Mouse (Mus musculus) neural tube, embryonic 13.5 days (tissue): Measurements from ENCODE around the gene Serpina1f. TPM values are rescaled to one million over a fixed set of nuclear protein-coding genes. Genes with fewer than 3 reads are reported as not detected.
"Not testable (repeated sequence)": the region's sequence is repeated elsewhere in the genome, so short reads cannot be mapped to it uniquely, and the experiment has no call there.

ENCODE experiments used
- ATAC-seq: fragments of 200-750 bp; cut with Nextera tagmentation; 2 replicates; pipeline ENCODE4 v1.8.0; 2017; ENCODE audit warnings: low read depth, mild to moderate bottlenecking, moderate TSS enrichment, moderate library complexity
- H3K27ac ChIP-seq: fragments of 300-500 bp; sonication (generic); replicated peaks from 2 replicates; pipeline ENCODE4 v1.5.1; 2015; ENCODE audit warnings: moderate library complexity, mild to moderate bottlenecking, inconsistent platforms
- H3K27me3 ChIP-seq: fragments of 300-500 bp; sonication (generic); 2 replicates; pipeline ENCODE4 v1.6.1; 2015; ENCODE audit warnings: mild to moderate bottlenecking, inconsistent platforms
- H3K36me3 ChIP-seq: fragments of 300-500 bp; sonication (generic); 2 replicates; pipeline ENCODE4 v1.6.1; 2015; ENCODE audit warnings: mild to moderate bottlenecking, inconsistent platforms
- H3K4me1 ChIP-seq: fragments of 300-500 bp; sonication (generic); replicated peaks from 2 replicates; pipeline ENCODE4 v1.6.1; 2015; ENCODE audit warnings: inconsistent platforms
- H3K4me2 ChIP-seq: fragments of 300-500 bp; sonication (generic); 2 replicates; pipeline ENCODE4 v1.6.1; 2015; ENCODE audit warnings: inconsistent platforms, mild to moderate bottlenecking, moderate library complexity
- H3K4me3 ChIP-seq: fragments of 300-500 bp; sonication (generic); 2 replicates; pipeline ENCODE4 v1.5.1; 2015; ENCODE audit warnings: mild to moderate bottlenecking, inconsistent platforms
- H3K9ac ChIP-seq: fragments of 300-500 bp; sonication (generic); 2 replicates; pipeline ENCODE4 v1.6.1; 2015; ENCODE audit warnings: moderate library complexity, mild to moderate bottlenecking, inconsistent platforms
- H3K9me3 ChIP-seq: fragments of 300-500 bp; sonication (generic); 2 replicates; pipeline ENCODE4 v1.6.1; 2016; ENCODE audit warnings: inconsistent platforms
- WGBS: fragments of 180-500 bp; shearing (Covaris S2); methylation state at CpG from one replicate; pipeline ENCODE4 v1.1.7; 2015; 5-methylcytosine and 5-hydroxymethylcytosine counted together
- polyA plus RNA-seq: library from polyadenylated mRNA; unstranded; fragments of >200 nt; fragmentation: Nextera tagmentation; extraction: Ambion mirVana; gene quantifications from 2 replicates; pipeline ENCODE4 v1.2.1, GENCODE M21; 2015

The Serpina1f gene
- polyA plus RNA-seq, 1 experiment from 2014 or later = not detected

DNA sequence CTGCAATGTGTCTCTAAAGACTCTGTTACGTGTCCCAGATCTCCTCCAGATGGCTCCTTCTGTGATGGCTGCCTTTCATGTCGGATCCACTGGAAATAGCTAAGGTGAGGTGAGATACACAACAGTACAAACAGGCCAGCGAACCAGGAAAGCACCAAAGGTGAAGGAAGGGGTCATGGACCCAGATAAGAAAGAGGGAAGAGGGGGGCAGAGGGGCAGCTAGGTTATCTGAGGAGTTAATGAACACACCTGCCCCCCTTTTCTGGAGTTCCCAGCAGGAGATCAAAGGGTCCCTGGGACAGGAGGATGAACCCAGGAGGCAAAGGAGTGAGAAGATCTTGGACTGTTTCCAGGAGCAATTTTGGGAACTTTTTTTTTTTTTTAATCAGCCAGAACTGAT lies 9.9 kb downstream of the Serpina1f start:
- Histone ChIP-seq H3K4me3 (no peak overlapping the region), H3K27ac (no peak overlapping the region), H3K9me3 (no peaks in the 10 kb centered on the region), H3K4me2 (no peak overlapping the region), H3K9ac (no peak overlapping the region), H3K36me3 (no peaks in the 10 kb centered on the region), H3K4me1 (no peaks in the 10 kb centered on the region), H3K27me3 (no peaks in the 10 kb centered on the region)
- no peak for ATAC-seq
- WGBS = 86% methylated on average over 3 of the region's 3 CpGs

DNA sequence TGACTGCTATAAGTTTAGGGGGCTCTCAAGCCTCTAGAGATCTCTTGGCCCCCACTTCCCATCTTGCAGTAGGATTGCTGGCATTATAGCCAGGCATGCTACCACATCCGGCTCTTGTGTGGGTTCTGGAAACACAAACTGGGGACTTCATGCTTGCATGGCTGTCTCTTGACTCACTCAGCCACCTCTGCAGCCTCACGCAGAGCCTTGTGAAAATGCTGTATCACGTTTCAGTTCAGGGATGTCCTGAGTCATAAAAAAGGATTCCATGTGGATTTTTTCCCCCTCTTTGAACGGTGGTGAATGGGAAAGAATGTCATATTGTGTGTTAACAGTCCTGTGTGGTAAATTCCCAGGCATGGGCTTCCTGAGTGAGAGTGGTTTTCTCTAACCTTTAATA lies 11.6 kb downstream of the Serpina1f start:
- 63% methylated on average over 4 of the region's 4 CpGs for WGBS
- Histone ChIP-seq H3K9me3 (no peaks in the 10 kb centered on the region), H3K36me3 (no peaks in the 10 kb centered on the region), H3K9ac (no peak overlapping the region), H3K4me3 (no peak overlapping the region), H3K4me2 (no peak overlapping the region), H3K27me3 (no peaks in the 10 kb centered on the region), H3K27ac (no peak overlapping the region), H3K4me1 (no peaks in the 10 kb centered on the region)
- ATAC-seq = no peak

DNA sequence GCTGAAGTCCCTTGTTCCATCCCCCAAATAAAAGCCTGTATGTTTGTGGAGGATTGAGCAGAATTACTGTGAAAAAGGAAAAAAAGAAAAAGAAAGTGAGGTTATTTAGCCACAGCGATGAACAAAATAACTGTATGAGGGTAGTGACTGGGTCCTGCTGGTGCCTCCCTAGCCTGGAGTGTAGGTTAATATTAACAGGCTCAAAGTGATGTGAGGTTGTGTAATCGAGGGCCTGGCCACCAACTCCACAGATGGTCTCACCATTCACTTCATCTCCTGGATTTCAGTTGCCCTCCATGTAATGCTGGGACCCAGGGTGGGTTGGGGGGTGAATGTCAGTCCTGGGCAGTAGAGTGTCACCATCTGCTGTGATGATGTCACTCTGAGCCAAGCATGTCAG lies 13.6 kb downstream of the Serpina1f start:
- no peak for ATAC-seq
- H3K9me3 ChIP-seq = no peaks in the 10 kb centered on the region
- H3K36me3 ChIP-seq = no peaks in the 10 kb centered on the region
- no peak overlapping the region for H3K4me2 ChIP-seq
- no peaks in the 10 kb centered on the region for H3K4me1 ChIP-seq
- H3K4me3 ChIP-seq = no peak overlapping the region
- 69% methylated on average over 2 of the region's 2 CpGs for WGBS
- H3K9ac ChIP-seq = no peak overlapping the region
- H3K27ac ChIP-seq = no peak overlapping the region
- H3K27me3 ChIP-seq = no peaks in the 10 kb centered on the region

DNA sequence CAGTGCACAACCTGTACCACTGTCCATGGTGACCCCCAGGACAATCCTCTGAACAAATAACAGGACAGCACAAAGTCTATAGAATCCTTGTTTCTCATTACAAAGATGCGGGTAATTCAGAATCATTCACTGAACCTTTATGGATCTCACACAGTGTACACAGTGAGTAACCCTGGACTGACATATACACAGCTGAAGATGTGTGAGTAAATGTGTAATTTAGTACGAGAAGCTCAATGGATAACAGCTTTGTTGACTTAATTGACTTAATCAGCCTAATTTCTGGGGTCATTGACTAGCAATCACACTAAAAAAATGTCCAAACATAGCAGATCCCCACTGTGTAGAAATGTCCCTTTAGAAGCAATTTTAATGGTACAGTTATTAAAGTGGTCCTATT lies 14.2 kb downstream of the Serpina1f start:
- Histone ChIP-seq H3K9me3 (no peaks in the 10 kb centered on the region), H3K27ac (no peak overlapping the region), H3K4me2 (no peak overlapping the region), H3K4me3 (no peak overlapping the region), H3K4me1 (no peaks in the 10 kb centered on the region), H3K27me3 (no peaks in the 10 kb centered on the region), H3K9ac (no peak overlapping the region), H3K36me3 (no peaks in the 10 kb centered on the region)
- WGBS = 79% methylated on average over 2 of the region's 2 CpGs
- no peak for ATAC-seq

DNA sequence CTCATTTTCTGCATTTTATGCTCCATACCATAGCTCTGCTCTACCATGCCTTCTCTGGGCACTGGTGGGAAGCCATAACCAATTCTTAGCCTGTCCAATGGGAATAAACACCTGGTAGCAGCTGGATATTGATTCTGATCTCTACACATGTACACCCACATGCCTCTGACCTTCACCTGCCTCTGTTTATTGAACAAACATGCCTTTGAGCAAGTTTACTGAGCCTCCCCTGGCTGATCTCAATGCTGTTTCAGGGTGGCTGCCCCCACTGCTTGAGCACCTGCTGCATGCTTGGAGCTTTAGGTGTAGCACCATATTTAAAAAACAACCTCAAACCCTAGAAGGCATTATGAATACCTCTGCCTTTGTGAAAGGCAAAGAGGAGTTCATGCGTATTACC lies 15.5 kb downstream of the Serpina1f start:
- H3K36me3 ChIP-seq, H3K9me3 ChIP-seq, ATAC-seq, H3K9ac ChIP-seq, H3K4me2 ChIP-seq, H3K27me3 ChIP-seq, H3K27ac ChIP-seq, H3K4me3 ChIP-seq, H3K4me1 ChIP-seq: not testable (repeated sequence)
- WGBS = 92% methylated on average over 1 of the region's 1 CpGs

DNA sequence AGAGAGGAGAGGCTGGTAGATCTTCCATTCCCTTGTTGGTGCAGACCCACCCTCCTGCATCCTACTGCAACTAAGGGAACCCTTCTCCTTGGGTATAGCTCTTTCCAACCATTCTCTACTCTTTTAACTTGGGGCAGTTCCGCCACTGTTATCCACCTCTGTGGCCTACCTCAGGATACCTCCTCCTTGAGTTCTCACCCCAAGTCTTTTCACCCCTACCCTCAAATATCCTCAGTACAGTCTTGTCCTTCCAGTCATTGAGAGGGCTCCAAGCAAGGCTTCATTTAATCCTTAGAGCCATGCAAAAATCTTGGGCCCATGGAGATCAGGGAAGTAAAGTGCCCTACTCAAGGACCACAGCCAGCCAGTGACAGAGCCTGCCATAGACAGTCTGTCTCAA lies 19.3 kb downstream of the Serpina1f start, which contains the start of gene Serpina16:
Serpina16 (minus strand) TSS at position 101 of the 400 bp plus-strand sequence.
- no peak for ATAC-seq
- no peak within 1 kb of the TSS for H3K9ac ChIP-seq
- H3K4me3 ChIP-seq = no peak within 1 kb of the TSS
- H3K9me3 ChIP-seq = no peaks in the 10 kb centered on the region
- no peak within 1 kb of the TSS for H3K27ac ChIP-seq
- H3K4me1 ChIP-seq = no peaks in the 10 kb centered on the region
- H3K27me3 ChIP-seq = no peaks in the 10 kb centered on the region
- H3K4me2 ChIP-seq = no peak within 1 kb of the TSS
- 79% methylated on average over 1 of the region's 1 CpGs for WGBS
- H3K36me3 ChIP-seq = no peaks in the 10 kb centered on the region

DNA sequence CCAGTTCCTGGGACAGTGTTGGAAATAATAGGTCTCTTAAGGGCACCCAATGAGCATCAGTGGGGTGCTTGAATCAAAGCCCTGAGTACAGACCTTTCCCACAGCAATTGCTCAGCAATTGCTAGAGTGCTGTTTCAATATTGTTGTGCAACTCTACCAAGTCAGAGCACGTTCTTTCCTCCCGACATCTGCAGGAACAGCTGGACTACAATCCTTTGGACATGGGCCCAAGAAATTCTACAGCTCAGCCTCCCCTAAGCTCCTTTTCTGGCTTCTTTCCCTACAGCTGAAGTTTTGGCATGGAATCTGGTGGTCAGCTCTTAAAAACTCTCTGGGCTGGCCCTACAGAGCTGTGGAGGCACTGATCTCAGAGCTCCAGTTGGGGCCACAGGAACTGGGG lies 22.1 kb downstream of the Serpina1f start:
- WGBS = 78% methylated on average over 2 of the region's 2 CpGs
- Histone ChIP-seq H3K27me3 (no peaks in the 10 kb centered on the region), H3K9me3 (no peaks in the 10 kb centered on the region), H3K4me1 (no peaks in the 10 kb centered on the region), H3K36me3 (no peaks in the 10 kb centered on the region), H3K4me2 (no peak overlapping the region), H3K4me3 (no peak overlapping the region), H3K27ac (no peak overlapping the region), H3K9ac (no peak overlapping the region)
- ATAC-seq = no peak

DNA sequence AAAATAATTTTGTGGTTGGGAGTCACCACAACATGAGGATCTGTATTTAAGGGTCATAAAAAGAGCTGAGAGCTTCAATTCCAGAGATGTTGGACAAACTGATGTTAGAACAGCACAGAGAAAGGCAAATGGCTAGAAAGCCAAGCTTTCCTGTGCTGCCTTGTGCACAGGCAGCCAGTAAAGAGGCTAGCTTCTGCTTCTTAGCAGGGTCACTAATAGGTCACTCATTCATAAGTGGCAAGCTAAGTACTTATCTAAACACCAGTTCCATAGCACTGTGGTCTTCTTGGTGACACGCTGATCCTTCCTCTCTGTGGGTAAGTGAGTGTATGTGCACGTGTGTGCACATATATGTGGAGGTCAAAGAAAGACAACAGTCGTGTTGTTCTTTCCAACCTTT lies 23.8 kb downstream of the Serpina1f start:
- H3K36me3 ChIP-seq = no peaks in the 10 kb centered on the region
- no peaks in the 10 kb centered on the region for H3K9me3 ChIP-seq
- H3K4me1 ChIP-seq = no peaks in the 10 kb centered on the region
- H3K9ac ChIP-seq = no peak overlapping the region
- H3K4me2 ChIP-seq = no peak overlapping the region
- no peaks in the 10 kb centered on the region for H3K27me3 ChIP-seq
- H3K27ac ChIP-seq = no peak overlapping the region
- ATAC-seq = no peak
- no peak overlapping the region for H3K4me3 ChIP-seq
- WGBS = 82% methylated on average over 3 of the region's 3 CpGs

DNA sequence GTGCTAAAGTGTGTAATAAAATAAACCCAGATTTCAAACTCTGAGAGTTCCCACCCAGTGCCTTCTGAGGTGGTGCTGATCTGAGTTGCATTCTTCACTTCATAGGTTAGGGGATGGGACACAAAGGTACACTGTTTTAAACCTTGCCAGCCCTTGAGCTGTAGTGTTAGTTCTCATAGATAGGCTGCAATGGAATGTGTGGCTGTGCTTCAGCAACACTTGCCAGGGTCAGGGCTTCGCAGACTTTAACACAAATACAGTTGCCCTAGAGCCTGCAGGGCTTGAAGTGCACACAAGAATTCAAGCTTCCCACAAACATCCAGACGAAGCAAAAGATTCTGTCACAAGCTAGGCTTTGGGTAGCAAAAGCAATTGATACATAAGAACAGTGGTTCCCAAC lies 24.4 kb downstream of the Serpina1f start:
- ATAC-seq = no peak
- no peaks in the 10 kb centered on the region for H3K27me3 ChIP-seq
- no peak overlapping the region for H3K27ac ChIP-seq
- no peak overlapping the region for H3K9ac ChIP-seq
- H3K4me3 ChIP-seq = no peak overlapping the region
- no peaks in the 10 kb centered on the region for H3K36me3 ChIP-seq
- H3K9me3 ChIP-seq = no peaks in the 10 kb centered on the region
- H3K4me1 ChIP-seq = no peaks in the 10 kb centered on the region
- WGBS = 85% methylated on average over 2 of the region's 2 CpGs
- H3K4me2 ChIP-seq = no peak overlapping the region

DNA sequence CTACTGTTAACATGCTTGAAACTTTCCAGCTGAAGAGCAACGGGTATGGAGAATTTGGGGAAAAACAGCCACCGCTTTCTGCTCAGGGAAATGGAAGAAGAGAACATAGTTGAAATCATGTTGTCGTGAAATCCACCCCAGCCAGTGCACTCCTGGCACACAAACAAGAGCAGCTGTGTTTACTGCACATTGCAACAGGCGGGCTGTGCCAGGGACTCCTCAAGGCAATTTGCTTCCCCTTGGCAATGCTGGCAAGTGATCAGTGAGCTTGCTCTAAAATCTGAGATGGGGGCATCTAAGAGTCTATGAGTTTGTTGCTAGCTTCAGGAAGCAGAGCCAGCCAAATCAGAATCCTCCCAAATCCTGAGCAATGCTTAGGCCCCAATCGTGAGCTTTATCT lies 25.0 kb downstream of the Serpina1f start:
- no peaks in the 10 kb centered on the region for H3K4me1 ChIP-seq
- H3K4me2 ChIP-seq = no peak overlapping the region
- H3K27me3 ChIP-seq = no peaks in the 10 kb centered on the region
- no peaks in the 10 kb centered on the region for H3K36me3 ChIP-seq
- H3K9ac ChIP-seq = no peak overlapping the region
- H3K9me3 ChIP-seq = no peaks in the 10 kb centered on the region
- no peak overlapping the region for H3K27ac ChIP-seq
- ATAC-seq = no peak
- no peak overlapping the region for H3K4me3 ChIP-seq
- 86% methylated on average over 5 of the region's 5 CpGs for WGBS

DNA sequence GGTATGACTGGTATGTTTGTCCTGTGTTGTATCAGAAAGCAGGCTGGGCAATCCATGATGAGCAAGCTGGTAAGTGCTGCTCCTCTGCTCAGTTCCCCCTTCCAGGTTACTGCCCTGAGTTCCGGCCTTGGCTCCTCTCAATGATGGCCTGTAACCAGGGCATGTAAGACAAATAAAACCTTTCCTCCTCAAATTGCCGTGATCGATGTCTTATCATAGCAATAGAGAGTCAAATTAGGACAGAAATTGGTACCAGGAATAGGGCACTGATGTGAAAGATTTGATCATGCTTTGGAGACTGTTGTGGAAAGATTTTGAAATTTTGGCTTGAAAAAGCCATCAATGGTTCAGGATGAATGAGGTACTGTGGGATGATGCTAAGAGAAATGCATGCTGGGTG lies 30.0 kb downstream of the Serpina1f start:
- no peak for ATAC-seq
- no peak overlapping the region for H3K4me2 ChIP-seq

DNA sequence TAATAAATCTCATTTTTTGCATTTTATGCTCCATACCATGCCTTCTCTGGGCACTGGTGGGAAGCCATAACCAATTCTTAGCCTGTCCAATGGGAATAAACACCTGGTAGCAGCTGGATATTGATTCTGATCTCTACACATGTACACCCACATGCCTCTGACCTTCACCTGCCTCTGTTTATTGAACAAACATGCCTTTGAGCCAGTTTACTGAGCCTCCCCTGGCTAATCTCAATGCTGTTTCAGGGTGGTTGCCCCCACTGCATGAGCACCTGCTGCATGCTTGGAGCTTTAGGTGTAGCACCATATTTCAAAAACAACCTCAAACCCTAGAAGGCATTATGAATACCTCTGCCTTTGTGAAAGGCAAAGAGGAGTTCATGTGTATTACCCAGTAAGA lies 33.3 kb downstream of the Serpina1f start:
- ATAC-seq, H3K4me1 ChIP-seq: not testable (repeated sequence)

More for the DNA sequence above, 30.0 kb downstream of the Serpina1f start:
- no peak overlapping the region for H3K27ac ChIP-seq
- no peaks in the 10 kb centered on the region for H3K36me3 ChIP-seq
- WGBS = 94% methylated on average over 3 of the region's 3 CpGs
- no peaks in the 10 kb centered on the region for H3K4me1 ChIP-seq
- no peaks in the 10 kb centered on the region for H3K27me3 ChIP-seq
- H3K9me3 ChIP-seq = no peaks in the 10 kb centered on the region
- H3K9ac ChIP-seq = no peak overlapping the region
- no peak overlapping the region for H3K4me3 ChIP-seq

DNA sequence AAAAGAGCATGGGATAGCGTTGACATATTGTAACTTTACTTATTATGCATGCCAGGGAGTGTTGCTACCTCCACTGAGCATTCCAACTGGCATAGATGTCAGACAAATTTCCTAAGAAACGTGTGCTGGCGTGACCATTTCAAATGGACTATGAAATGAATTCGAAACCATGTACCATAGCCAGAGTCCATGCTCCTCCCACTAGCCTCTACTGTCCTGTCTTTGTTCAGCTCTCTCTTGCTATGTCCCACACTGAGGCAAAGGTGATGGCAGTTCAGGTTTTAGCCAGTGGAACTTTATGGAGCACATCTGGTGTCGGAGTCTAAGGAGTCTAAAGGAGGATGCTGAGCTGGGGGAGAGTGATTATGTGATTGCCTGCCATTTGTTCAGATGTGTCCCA lies 35.3 kb downstream of the Serpina1f start:
- H3K27me3 ChIP-seq = no peaks in the 10 kb centered on the region
- H3K36me3 ChIP-seq = no peaks in the 10 kb centered on the region
- H3K9ac ChIP-seq = no peak overlapping the region
- WGBS = 86% methylated on average over 5 of the region's 5 CpGs
- H3K27ac ChIP-seq = no peak overlapping the region
- no peak for ATAC-seq
- H3K4me2 ChIP-seq = no peak overlapping the region
- H3K4me1 ChIP-seq = no peaks in the 10 kb centered on the region
- no peak overlapping the region for H3K4me3 ChIP-seq
- no peaks in the 10 kb centered on the region for H3K9me3 ChIP-seq

More for the DNA sequence above, 33.3 kb downstream of the Serpina1f start:
- not testable (repeated sequence) for H3K4me3 ChIP-seq, H3K27me3 ChIP-seq, H3K4me2 ChIP-seq, H3K9ac ChIP-seq, H3K36me3 ChIP-seq, H3K27ac ChIP-seq, H3K9me3 ChIP-seq
